Mouse (Mus musculus) cortical plate, adult 2 months (tissue): ENCODE results near the gene Mgat1. TPM values are rescaled to one million over a fixed set of nuclear protein-coding genes. Genes with fewer than 3 reads are reported as not detected.
"Not testable (repeated sequence)": the region's sequence is repeated elsewhere in the genome, so short reads cannot be mapped to it uniquely, and the experiment has no call there.

Experiments used
- H3K27ac ChIP-seq: fragments of 200-500 bp; 2 replicates; pipeline ENCODE4 v1.5.1; 2012; ENCODE audit warnings: low read length, control low read depth, inconsistent platforms; ENCODE audit not compliant: insufficient read depth
- H3K4me1 ChIP-seq: fragments of 200-500 bp; 2 replicates; pipeline ENCODE4 v1.6.1; 2011; ENCODE audit warnings: low read length; ENCODE audit not compliant: control insufficient read depth, insufficient read depth
- H3K4me3 ChIP-seq: fragments of 200-500 bp; 2 replicates; pipeline ENCODE4 v1.5.1; 2011; ENCODE audit warnings: mild to moderate bottlenecking, low read length, control low read depth; ENCODE audit not compliant: insufficient read depth
- CTCF ChIP-seq: fragments of 200-500 bp; IDR thresholded peaks from 2 replicates; pipeline ENCODE4 v1.5.1; 2011; ENCODE audit warnings: mild to moderate bottlenecking, control low read depth, low read length; ENCODE audit not compliant: insufficient read depth; ENCODE audit errors: extremely low read depth
- POLR2A ChIP-seq: fragments of 200-500 bp; IDR thresholded peaks from 2 replicates; pipeline ENCODE4 v1.6.1; 2011; ENCODE audit warnings: mild to moderate bottlenecking, low read length, control low read depth; ENCODE audit not compliant: insufficient read depth; ENCODE audit errors: extremely low read depth
- polyA plus RNA-seq: library from polyadenylated mRNA; depleted of rRNA; stranded (reverse); fragments of >200 nt; gene quantifications from 2 replicates; pipeline ENCODE4 v1.2.3, GENCODE M21; 2012; rRNA removed

Gene Mgat1
- polyA plus RNA-seq: 68.1 and 73.7 TPM in 2 replicates

- Histone ChIP-seq H3K27ac (peak within 1 kb of the TSS; percentile 82), H3K4me1 (peaks cover 9% of the 10 kb centered on the region)
- peak; percentile 58 for TF ChIP-seq POLR2A
- no peak for TF ChIP-seq CTCF
Observed at GRCm38 (mm10) chr11:49243727-49244594, at the start of gene Mgat1. TSS of gene Mgat1 (plus strand) at chr11:49244191.

GRCm38 (mm10) chr11:49194771-49195170, 49.2 kb upstream of the Mgat1 start:
- not testable (repeated sequence) for H3K27ac ChIP-seq, H3K4me3 ChIP-seq, H3K4me1 ChIP-seq

More at GRCm38 (mm10) chr11:49243727-49244594, at the start of gene Mgat1:
- peak within 1 kb of the TSS; percentile 78 for H3K4me3 ChIP-seq

- no peak overlapping the region; the same call in 1 of the 2 replicates for H3K27ac ChIP-seq
- 0 out of 2 replicates have a peak, but pooled peaks cover 1% of the 10 kb centered on the region for H3K4me1 ChIP-seq
- TF ChIP-seq POLR2A (no peak), CTCF (no peak)
- no peak overlapping the region for H3K4me3 ChIP-seq
Observed at GRCm38 (mm10) chr11:49195819-49196322, 48.1 kb upstream of the Mgat1 start.

GRCm38 (mm10) chr11:49200666-49201065, 43.3 kb upstream of the Mgat1 start:
- Histone ChIP-seq H3K4me1 (0 out of 2 replicates have a peak, but pooled peaks cover 1% of the 10 kb centered on the region), H3K27ac (no peak overlapping the region), H3K4me3 (no peak overlapping the region)
- TF ChIP-seq CTCF: no peak

- H3K4me1 ChIP-seq: 0 out of 2 replicates have a peak, but pooled peaks cover 1% of the 10 kb centered on the region
- H3K4me3 ChIP-seq: no peak overlapping the region
- no peak overlapping the region for H3K27ac ChIP-seq
- TF ChIP-seq CTCF (no peak), POLR2A (no peak)
Observed at GRCm38 (mm10) chr11:49201142-49201541, 42.8 kb upstream of the Mgat1 start.

GRCm38 (mm10) chr11:49202071-49202470, 41.9 kb upstream of the Mgat1 start:
- H3K4me3 ChIP-seq: peak overlapping the region; percentile 98; the same call in 1 of the 2 replicates
- H3K4me1 ChIP-seq: 0 out of 2 replicates have a peak, but pooled peaks cover 1% of the 10 kb centered on the region
- TF ChIP-seq POLR2A (no peak), CTCF (no peak)
- no peak overlapping the region for H3K27ac ChIP-seq

- no peak for TF ChIP-seq POLR2A
- no peak for TF ChIP-seq CTCF
- 0 out of 2 replicates have a peak, but pooled peaks cover 1% of the 10 kb centered on the region for H3K4me1 ChIP-seq
- H3K27ac ChIP-seq: peak overlapping the region; percentile 12; the same call in 1 of the 2 replicates
- H3K4me3 ChIP-seq: peak overlapping the region; percentile 98
Observed at GRCm38 (mm10) chr11:49202523-49203061, 41.4 kb upstream of the Mgat1 start.

GRCm38 (mm10) chr11:49203129-49203768, 40.7 kb upstream of the Mgat1 start, which contains the start of gene Zfp62:
TSS of gene Zfp62 (plus strand) at chr11:49203292.
- Histone ChIP-seq H3K4me1 (0 out of 2 replicates have a peak, but pooled peaks cover 1% of the 10 kb centered on the region), H3K4me3 (peak within 1 kb of the TSS; percentile 98), H3K27ac (peak within 1 kb of the TSS; percentile 96)
- TF ChIP-seq POLR2A (peak; percentile 74), CTCF (no peak)

- TF ChIP-seq POLR2A (no peak), CTCF (no peak)
- H3K4me1 ChIP-seq: 0 out of 2 replicates have a peak, but pooled peaks cover 1% of the 10 kb centered on the region
- H3K4me3 ChIP-seq: peak overlapping the region; percentile 98
- H3K27ac ChIP-seq: peak overlapping the region; percentile 96
Observed at GRCm38 (mm10) chr11:49203771-49204497, 40.1 kb upstream of the Mgat1 start.
